Mouse (Mus musculus) forebrain, embryonic 16.5 days (tissue): ENCODE data around the gene Akp3. TPM values are rescaled to one million over a fixed set of nuclear protein-coding genes. Genes with fewer than 3 reads are reported as not detected.

Experiments used
- ATAC-seq: fragments of 200-750 bp; cut with Nextera tagmentation; 2 replicates; pipeline ENCODE4 v1.8.0; 2017; ENCODE audit warnings: mild to moderate bottlenecking, moderate library complexity
- H3K27ac ChIP-seq: fragments of 300-500 bp; sonication (generic); 2 replicates; pipeline ENCODE4 v1.5.1; 2014; ENCODE audit warnings: low read length, control low read depth
- H3K27me3 ChIP-seq: fragments of 300-500 bp; sonication (generic); replicated peaks from 2 replicates; pipeline ENCODE4 v1.6.1; 2014; ENCODE audit warnings: low read length; ENCODE audit not compliant: control insufficient read depth, insufficient read depth
- H3K36me3 ChIP-seq: fragments of 300-500 bp; sonication (generic); 2 replicates; pipeline ENCODE4 v1.6.1; 2014; ENCODE audit not compliant: control insufficient read depth, insufficient read depth
- H3K4me1 ChIP-seq: fragments of 300-500 bp; sonication (generic); replicated peaks from 2 replicates; pipeline ENCODE4 v1.6.1; 2014; ENCODE audit warnings: low read length; ENCODE audit not compliant: control insufficient read depth, insufficient read depth
- H3K4me2 ChIP-seq: fragments of 300-500 bp; sonication (generic); 2 replicates; pipeline ENCODE4 v1.6.1; 2014; ENCODE audit warnings: mild to moderate bottlenecking, low read length, control low read depth
- H3K4me3 ChIP-seq: fragments of 300-500 bp; sonication (generic); replicated peaks from 2 replicates; pipeline ENCODE4 v1.5.1; 2014; ENCODE audit warnings: mild to moderate bottlenecking, low read length, control low read depth
- H3K9ac ChIP-seq: fragments of 300-500 bp; sonication (generic); replicated peaks from 2 replicates; pipeline ENCODE4 v1.6.1; 2014; ENCODE audit warnings: low read depth, low read length, control low read depth
- H3K9me3 ChIP-seq: fragments of 300-500 bp; sonication (generic); 2 replicates; pipeline ENCODE4 v1.6.1; 2016; ENCODE audit warnings: low read length; ENCODE audit not compliant: control insufficient read depth
- WGBS: fragments of 180-500 bp; shearing (Covaris S2); extraction: QIAGEN DNeasy Blood & Tissue Kit; methylation state at CpG from one replicate; pipeline ENCODE4 v1.1.7; 2014; 5-methylcytosine and 5-hydroxymethylcytosine counted together
- polyA plus RNA-seq: library from polyadenylated mRNA; unstranded; fragments of >200 nt; fragmentation: Nextera tagmentation; extraction: Ambion mirVana; gene quantifications from 2 replicates; pipeline ENCODE4 v1.2.1, GENCODE M21; 2015

Gene Akp3
- not detected in 2 replicates for polyA plus RNA-seq

GRCm38 (mm10) chr1:87124673-87125072 lies at the start of gene Akp3:
TSS of gene Akp3 (plus strand) at chr1:87124973.
- Histone ChIP-seq H3K27me3 (peaks cover 14% of the 10 kb centered on the region), H3K36me3 (no peaks in the 10 kb centered on the region), H3K4me3 (no peak within 1 kb of the TSS), H3K9ac (no peak within 1 kb of the TSS), H3K4me1 (peaks cover 5% of the 10 kb centered on the region; the same call in 1 of the 2 replicates), H3K4me2 (no peak within 1 kb of the TSS), H3K27ac (no peak within 1 kb of the TSS), H3K9me3 (no peaks in the 10 kb centered on the region)
- ATAC-seq: no peak
- 71% methylated on average over 6 of the region's 6 CpGs for WGBS

DNA sequence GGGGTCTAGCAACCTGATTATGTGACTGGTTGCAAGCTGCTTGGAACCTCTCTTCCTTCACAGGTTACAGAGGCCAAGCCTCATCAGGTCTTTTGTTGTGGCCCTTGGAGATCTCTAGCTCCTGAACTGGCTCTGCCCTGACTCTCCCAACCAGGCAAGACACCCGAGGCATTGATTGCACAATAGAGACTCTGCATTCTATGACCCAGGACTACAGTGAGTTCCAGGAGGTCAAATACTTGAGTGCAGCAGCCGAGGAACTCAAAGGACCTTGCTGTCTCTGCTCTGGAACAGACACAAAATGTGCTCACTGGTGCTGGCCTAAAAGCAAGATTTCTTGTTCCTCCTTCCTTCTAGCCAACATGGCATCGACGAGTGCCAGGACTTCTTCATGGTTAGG lies 38.6 kb upstream of the Akp3 start:
- 87% methylated on average over 4 of the region's 4 CpGs for WGBS
- Histone ChIP-seq H3K36me3 (no peaks in the 10 kb centered on the region), H3K27me3 (no peaks in the 10 kb centered on the region), H3K4me3 (no peak overlapping the region), H3K9me3 (no peaks in the 10 kb centered on the region), H3K9ac (no peak overlapping the region), H3K4me1 (no peaks in the 10 kb centered on the region), H3K4me2 (no peak overlapping the region), H3K27ac (no peak overlapping the region)
- no peak for ATAC-seq

- Histone ChIP-seq H3K27me3 (no peaks in the 10 kb centered on the region), H3K27ac (no peak overlapping the region), H3K9ac (no peak overlapping the region), H3K4me1 (no peaks in the 10 kb centered on the region), H3K36me3 (no peaks in the 10 kb centered on the region), H3K4me3 (no peak overlapping the region), H3K4me2 (no peak overlapping the region), H3K9me3 (no peaks in the 10 kb centered on the region)
- 78% methylated on average over 17 of the region's 17 CpGs for WGBS
- no peak for ATAC-seq
Measured at GRCm38 (mm10) chr1:87086964-87087363, 37.8 kb upstream of the Akp3 start.

- Histone ChIP-seq H3K9ac (no peak overlapping the region), H3K4me1 (no peaks in the 10 kb centered on the region), H3K27me3 (no peaks in the 10 kb centered on the region), H3K4me2 (no peak overlapping the region), H3K27ac (no peak overlapping the region), H3K4me3 (no peak overlapping the region), H3K36me3 (no peaks in the 10 kb centered on the region), H3K9me3 (no peaks in the 10 kb centered on the region)
- no peak for ATAC-seq
- 77% methylated on average over 11 of the region's 11 CpGs for WGBS
Measured at GRCm38 (mm10) chr1:87089251-87089650, 35.5 kb upstream of the Akp3 start.

DNA sequence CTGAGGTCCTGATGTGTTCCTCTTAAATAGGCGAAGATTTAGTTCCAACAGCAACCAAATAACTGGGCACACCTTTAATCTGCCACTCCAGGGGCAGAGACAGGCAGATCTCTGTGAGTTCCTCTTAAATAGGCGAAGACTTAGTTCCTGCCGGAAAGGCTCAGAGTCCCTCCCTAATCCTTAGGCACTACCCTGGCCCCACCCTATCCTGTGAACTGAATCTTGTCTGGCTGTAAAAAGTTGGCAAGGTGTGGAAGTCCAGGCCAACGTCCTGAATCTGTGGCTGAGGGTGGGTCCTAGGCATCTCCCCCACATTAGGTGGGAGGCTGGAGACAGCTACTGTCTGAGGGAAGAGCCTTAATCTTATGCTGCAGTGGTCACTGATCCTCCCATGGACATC lies 34.9 kb upstream of the Akp3 start, which contains the start of gene Alppl2:
Gene Alppl2, minus strand, starts transcription at position 101 of the 400 bp plus-strand sequence.
- Histone ChIP-seq H3K27me3 (no peaks in the 10 kb centered on the region), H3K4me1 (no peaks in the 10 kb centered on the region), H3K36me3 (no peaks in the 10 kb centered on the region), H3K27ac (no peak within 1 kb of the TSS), H3K9ac (no peak within 1 kb of the TSS), H3K4me2 (no peak within 1 kb of the TSS), H3K9me3 (no peaks in the 10 kb centered on the region), H3K4me3 (no peak within 1 kb of the TSS)
- ATAC-seq: no peak
- WGBS: 86% methylated on average over 4 of the region's 4 CpGs

DNA sequence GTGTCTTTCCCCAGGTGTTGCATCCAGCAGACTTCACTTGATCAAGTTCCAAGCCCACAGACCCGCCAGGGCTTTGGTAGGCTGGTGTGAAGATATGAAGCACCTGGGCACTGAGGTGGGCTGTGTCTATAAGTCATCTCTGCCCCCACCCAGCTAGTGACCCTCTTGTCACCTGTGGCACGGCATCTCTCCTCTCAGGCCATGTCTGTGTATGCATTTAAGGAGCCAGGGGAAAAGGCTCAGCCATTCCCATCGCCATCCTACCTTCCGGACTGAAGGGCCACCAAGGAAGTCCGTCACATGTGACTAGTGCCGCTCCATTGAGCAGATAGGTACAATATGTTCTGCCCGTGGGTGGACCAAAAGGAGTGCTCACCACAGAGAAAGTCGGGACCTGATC lies 29.1 kb upstream of the Akp3 start:
- Histone ChIP-seq H3K4me3 (no peak overlapping the region), H3K27me3 (no peaks in the 10 kb centered on the region), H3K4me1 (no peaks in the 10 kb centered on the region), H3K4me2 (no peak overlapping the region), H3K36me3 (no peaks in the 10 kb centered on the region), H3K27ac (no peak overlapping the region), H3K9me3 (no peaks in the 10 kb centered on the region), H3K9ac (no peak overlapping the region)
- no peak for ATAC-seq
- 71% methylated on average over 8 of the region's 8 CpGs for WGBS

GRCm38 (mm10) chr1:87098358-87098975 lies 26.3 kb upstream of the Akp3 start:
- H3K4me2 ChIP-seq: peak overlapping the region; percentile 11; the same call in 1 of the 2 replicates
- WGBS: 10% methylated on average over 30 of the region's 30 CpGs
- H3K9me3 ChIP-seq: no peaks in the 10 kb centered on the region
- no peaks in the 10 kb centered on the region for H3K36me3 ChIP-seq
- no peaks in the 10 kb centered on the region for H3K27me3 ChIP-seq
- H3K9ac ChIP-seq: no peak overlapping the region
- peak; percentile 64 for ATAC-seq
- H3K4me3 ChIP-seq: no peak overlapping the region
- H3K4me1 ChIP-seq: no peaks in the 10 kb centered on the region
- H3K27ac ChIP-seq: no peak overlapping the region

DNA sequence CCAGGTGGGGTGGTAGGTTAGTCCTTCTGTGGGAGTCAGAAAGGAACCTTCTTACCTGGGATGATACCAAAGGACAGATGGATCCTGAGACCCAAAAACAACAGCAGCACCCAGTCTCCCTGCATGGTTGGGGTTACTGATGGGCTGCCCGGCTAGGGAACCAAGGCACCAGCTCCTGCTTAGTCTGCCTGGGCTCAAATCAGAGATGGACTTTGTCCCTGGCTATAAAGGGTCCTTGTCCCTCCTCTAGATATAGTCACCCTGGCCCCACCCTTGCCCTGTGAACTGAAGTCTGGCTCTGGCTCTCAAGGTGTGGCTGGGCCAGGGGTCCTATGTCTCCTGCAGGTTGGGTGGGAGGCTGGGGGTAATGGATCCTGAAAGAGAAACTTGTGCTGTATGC lies 23.4 kb upstream of the Akp3 start, which contains the start of gene Alpi:
Gene Alpi, minus strand, starts transcription at position 196 of the 400 bp plus-strand sequence.
- no peak within 1 kb of the TSS for H3K4me2 ChIP-seq
- H3K4me3 ChIP-seq: no peak within 1 kb of the TSS
- no peak for ATAC-seq
- H3K4me1 ChIP-seq: no peaks in the 10 kb centered on the region
- 100% methylated on average over 1 of the region's 1 CpGs for WGBS
- H3K27ac ChIP-seq: no peak within 1 kb of the TSS
- no peaks in the 10 kb centered on the region for H3K9me3 ChIP-seq
- H3K9ac ChIP-seq: no peak within 1 kb of the TSS
- no peaks in the 10 kb centered on the region for H3K36me3 ChIP-seq
- H3K27me3 ChIP-seq: no peaks in the 10 kb centered on the region

- no peak overlapping the region for H3K4me3 ChIP-seq
- no peaks in the 10 kb centered on the region for H3K36me3 ChIP-seq
- ATAC-seq: no peak
- H3K4me1 ChIP-seq: no peaks in the 10 kb centered on the region
- WGBS: 96% methylated on average over 3 of the region's 3 CpGs
- no peak overlapping the region for H3K27ac ChIP-seq
- H3K9me3 ChIP-seq: no peaks in the 10 kb centered on the region
- H3K4me2 ChIP-seq: no peak overlapping the region
- no peak overlapping the region for H3K9ac ChIP-seq
- H3K27me3 ChIP-seq: no peaks in the 10 kb centered on the region
Measured at GRCm38 (mm10) chr1:87102114-87102513, 22.7 kb upstream of the Akp3 start.

- Histone ChIP-seq H3K4me1 (no peaks in the 10 kb centered on the region), H3K4me3 (no peak overlapping the region), H3K36me3 (no peaks in the 10 kb centered on the region), H3K4me2 (no peak overlapping the region), H3K9ac (no peak overlapping the region), H3K9me3 (no peaks in the 10 kb centered on the region), H3K27ac (no peak overlapping the region), H3K27me3 (no peaks in the 10 kb centered on the region)
- WGBS: 55% methylated on average over 1 of the region's 1 CpGs
- no peak for ATAC-seq
Measured at GRCm38 (mm10) chr1:87103936-87104335, 20.8 kb upstream of the Akp3 start.
